Mouse (Mus musculus): ENCODE data around the gene Itgav. TPM values are rescaled to one million over a fixed set of nuclear protein-coding genes. Genes with fewer than 3 reads are reported as not detected.

Gene Itgav
- polyA plus RNA-seq, 1 experiment from 2014 or later, result 105 TPM

DNA sequence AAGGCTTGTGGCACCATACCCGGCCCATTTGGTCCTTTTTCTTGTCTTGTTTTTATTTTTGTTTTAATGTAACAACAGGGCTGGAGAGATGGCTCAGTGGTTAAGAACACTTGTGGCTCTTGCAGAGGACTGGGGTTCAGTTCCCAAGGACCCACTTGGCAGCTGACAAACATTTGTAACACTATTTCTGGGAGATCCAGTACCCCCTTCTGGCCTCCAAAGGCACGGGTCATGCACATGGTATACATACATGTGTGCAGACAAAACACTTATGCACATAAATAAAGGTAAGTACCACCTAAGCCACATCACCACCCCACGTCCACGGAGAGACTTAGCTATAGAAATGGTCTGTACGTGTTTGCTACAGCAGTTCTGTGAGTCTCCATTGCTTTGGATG is 12.6 kb downstream of the Itgav start:
- Histone ChIP-seq H3K4me3 (ENCODE audit: low read depth, low read length) (no peak overlapping the region), H3K9me3 (ENCODE audit: control insufficient read depth, low read length) (no peaks in the 10 kb centered on the region), H3K27me3 (replicated peaks; ENCODE audit: control insufficient read depth, insufficient read depth, low read length) (no peaks in the 10 kb centered on the region), H3K9ac (ENCODE audit: low read depth, low read length) (no peak overlapping the region), H3K4me2 (ENCODE audit: low read depth, low read length) (no peak overlapping the region), H3K36me3 (ENCODE audit: control insufficient read depth, insufficient read depth, low read length) (peaks cover 17% of the 10 kb centered on the region), H3K4me1 (ENCODE audit: control insufficient read depth, insufficient read depth, low read length) (peaks cover 15% of the 10 kb centered on the region; the same call in 1 of the 2 replicates), H3K27ac (replicated peaks; ENCODE audit: low read depth, low read length) (no peak overlapping the region)
- ATAC-seq (ENCODE audit: low read depth), result no peak
- WGBS, result 87% methylated on average over 5 of the region's 5 CpGs
- DNase-seq (ENCODE audit: low spot score), result no peak

DNA sequence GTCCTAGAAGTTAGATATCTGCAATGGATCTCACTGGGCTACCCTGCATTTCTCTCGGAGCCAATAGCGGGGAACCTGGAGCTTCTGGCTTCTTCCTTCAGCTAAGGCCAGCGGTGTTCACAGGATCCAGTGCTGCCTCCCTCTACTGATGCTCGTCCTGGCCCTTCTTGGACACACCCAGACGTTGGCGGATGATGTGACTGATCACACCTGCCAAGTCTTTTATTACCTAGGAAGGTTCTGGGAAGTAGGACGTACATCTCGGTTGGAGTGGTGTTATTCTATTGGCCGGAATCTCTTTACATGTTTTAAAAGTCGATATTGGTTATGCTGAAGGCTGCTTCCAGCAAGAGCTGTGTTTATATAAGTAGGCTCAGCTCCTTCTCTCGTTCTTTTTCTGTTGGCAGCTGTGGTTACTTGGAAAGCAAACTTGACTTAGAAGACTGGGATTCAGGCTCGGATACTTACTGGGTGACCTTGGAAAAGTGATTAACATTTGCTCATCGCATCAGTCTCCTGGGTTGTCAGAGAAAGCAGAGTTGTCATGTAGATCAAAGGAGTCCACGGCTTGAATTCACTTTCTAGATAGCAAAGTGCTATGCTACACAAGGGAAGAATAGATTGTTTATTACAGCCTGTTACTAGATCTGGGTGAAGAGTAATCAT is 14.5 kb downstream of the Itgav start:
- Histone ChIP-seq H3K27ac (replicated peaks; ENCODE audit: low read depth, low read length) (no peak overlapping the region), H3K9me3 (ENCODE audit: control insufficient read depth, low read length) (no peaks in the 10 kb centered on the region), H3K4me2 (ENCODE audit: low read depth, low read length) (no peak overlapping the region), H3K9ac (ENCODE audit: low read depth, low read length) (no peak overlapping the region), H3K27me3 (replicated peaks; ENCODE audit: control insufficient read depth, insufficient read depth, low read length) (no peaks in the 10 kb centered on the region), H3K36me3 (ENCODE audit: control insufficient read depth, insufficient read depth, low read length) (peaks cover 17% of the 10 kb centered on the region), H3K4me3 (ENCODE audit: low read depth, low read length) (no peak overlapping the region), H3K4me1 (ENCODE audit: control insufficient read depth, insufficient read depth, low read length) (peaks cover 20% of the 10 kb centered on the region; the same call in 1 of the 2 replicates)
- ATAC-seq (ENCODE audit: low read depth) (no peak), DNase-seq (ENCODE audit: low spot score) (no peak)
- 76% methylated on average over 14 of the region's 14 CpGs for WGBS

DNA sequence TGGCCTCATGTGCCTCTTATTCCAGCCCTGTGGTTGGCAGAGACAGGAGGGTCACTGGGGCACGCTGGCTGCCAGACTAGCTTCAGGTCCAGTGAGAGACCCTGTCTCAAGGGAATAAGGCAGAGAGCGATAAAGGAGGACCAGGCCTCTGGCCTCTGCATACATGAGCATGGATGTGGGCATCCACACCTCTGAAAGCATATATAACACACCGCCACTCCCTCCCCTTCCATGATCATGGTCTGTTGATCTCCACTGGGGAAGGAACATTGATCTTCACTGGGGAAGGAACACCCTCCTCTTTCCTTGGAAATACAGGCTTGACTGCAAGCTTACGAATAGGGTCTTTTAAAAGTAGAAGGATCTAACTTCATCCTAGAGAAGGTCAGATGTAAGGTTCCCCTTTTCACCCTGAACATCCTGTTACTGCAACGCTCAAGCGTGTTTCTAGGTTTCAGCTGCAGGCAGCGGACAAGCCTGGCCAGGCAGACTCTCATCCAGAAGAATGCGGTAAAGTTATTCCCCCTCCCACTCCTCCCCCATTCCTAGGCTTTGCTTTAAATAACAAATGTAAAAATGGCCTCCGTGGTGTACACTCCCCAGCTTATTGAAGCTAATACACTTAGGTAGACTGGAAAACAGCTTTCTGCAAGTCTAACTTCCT is 15.4 kb downstream of the Itgav start:
- Histone ChIP-seq H3K27me3 (replicated peaks; ENCODE audit: control insufficient read depth, insufficient read depth, low read length) (no peaks in the 10 kb centered on the region), H3K36me3 (ENCODE audit: control insufficient read depth, insufficient read depth, low read length) (peaks cover 17% of the 10 kb centered on the region), H3K27ac (replicated peaks; ENCODE audit: low read depth, low read length) (peak overlapping the region; percentile 34; the same call in 1 of the 2 replicates), H3K4me3 (ENCODE audit: low read depth, low read length) (no peak overlapping the region), H3K9me3 (ENCODE audit: control insufficient read depth, low read length) (no peaks in the 10 kb centered on the region), H3K4me2 (ENCODE audit: low read depth, low read length) (no peak overlapping the region), H3K9ac (ENCODE audit: low read depth, low read length) (no peak overlapping the region), H3K4me1 (ENCODE audit: control insufficient read depth, insufficient read depth, low read length) (peaks cover 23% of the 10 kb centered on the region; the same call in 1 of the 2 replicates)
- no peak for ATAC-seq (ENCODE audit: low read depth)
- peak; percentile 61 for DNase-seq (ENCODE audit: low spot score)
- 43% methylated on average over 9 of the region's 9 CpGs for WGBS

DNA sequence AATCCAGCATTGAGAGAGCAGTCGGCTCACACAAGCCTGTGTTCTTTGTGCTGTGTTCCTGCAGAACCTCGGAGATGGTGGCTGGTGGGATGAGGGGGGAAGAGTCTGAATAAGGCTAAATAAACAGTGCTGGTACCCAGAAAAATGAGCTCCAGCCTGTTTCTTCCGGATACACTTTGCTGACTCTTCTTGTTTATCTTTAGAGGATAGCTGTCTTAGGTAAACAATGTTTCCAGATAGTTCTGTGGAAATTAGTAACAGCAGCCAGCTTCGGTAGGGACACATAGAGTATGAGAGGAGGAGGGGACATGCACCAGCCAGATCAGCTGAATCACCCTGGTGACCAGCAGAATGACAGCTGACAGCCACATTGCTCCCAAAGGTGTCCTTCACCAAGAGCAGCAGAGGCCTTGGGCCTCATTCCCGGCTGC is 16.4 kb downstream of the Itgav start:
- Histone ChIP-seq H3K27me3 (replicated peaks; ENCODE audit: control insufficient read depth, insufficient read depth, low read length) (no peaks in the 10 kb centered on the region), H3K27ac (replicated peaks; ENCODE audit: low read depth, low read length) (peak overlapping the region; percentile 15; the same call in 1 of the 2 replicates), H3K4me2 (ENCODE audit: low read depth, low read length) (no peak overlapping the region), H3K36me3 (ENCODE audit: control insufficient read depth, insufficient read depth, low read length) (peaks cover 17% of the 10 kb centered on the region), H3K4me3 (ENCODE audit: low read depth, low read length) (no peak overlapping the region), H3K9me3 (ENCODE audit: control insufficient read depth, low read length) (no peaks in the 10 kb centered on the region), H3K4me1 (ENCODE audit: control insufficient read depth, insufficient read depth, low read length) (peaks cover 23% of the 10 kb centered on the region; the same call in 1 of the 2 replicates), H3K9ac (ENCODE audit: low read depth, low read length) (no peak overlapping the region)
- 19% methylated on average over 5 of the region's 5 CpGs for WGBS
- ATAC-seq (ENCODE audit: low read depth) (0 out of 2 replicates have a peak, but pooled peaks have one; percentile 26), DNase-seq (ENCODE audit: low spot score) (no peak)

DNA sequence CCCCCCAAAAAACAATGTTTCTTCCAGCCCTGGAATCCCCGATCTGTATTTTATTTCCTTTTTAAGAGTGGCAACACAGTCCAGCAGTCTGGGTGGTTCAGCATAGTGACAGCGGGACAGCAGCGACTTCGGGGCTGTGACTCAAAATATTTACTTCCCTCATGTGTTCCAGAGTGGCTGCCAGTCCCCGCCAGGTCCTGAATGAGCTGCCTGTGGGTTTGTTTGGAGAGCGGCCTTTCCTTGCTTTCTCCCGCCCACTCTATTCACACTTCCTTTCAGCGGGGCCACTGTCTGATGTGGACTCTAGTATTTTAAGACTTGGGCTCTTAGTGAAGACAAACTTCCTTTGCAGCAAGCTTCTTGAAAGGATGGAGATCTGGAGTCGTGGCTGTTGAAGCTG is 18.0 kb downstream of the Itgav start:
- H3K4me2 ChIP-seq (ENCODE audit: low read depth, low read length), result no peak overlapping the region
- 43% methylated on average over 9 of the region's 9 CpGs for WGBS
- ATAC-seq (ENCODE audit: low read depth) (no peak), DNase-seq (ENCODE audit: low spot score) (no peak)
- H3K4me1 ChIP-seq (ENCODE audit: control insufficient read depth, insufficient read depth, low read length), result peaks cover 23% of the 10 kb centered on the region; the same call in 1 of the 2 replicates
- no peak overlapping the region for H3K9ac ChIP-seq (ENCODE audit: low read depth, low read length)
- no peak overlapping the region for H3K4me3 ChIP-seq (ENCODE audit: low read depth, low read length)
- H3K9me3 ChIP-seq (ENCODE audit: control insufficient read depth, low read length), result no peaks in the 10 kb centered on the region
- H3K27ac ChIP-seq (replicated peaks; ENCODE audit: low read depth, low read length), result no peak overlapping the region
- peaks cover 11% of the 10 kb centered on the region; the same call in 1 of the 2 replicates for H3K36me3 ChIP-seq (ENCODE audit: control insufficient read depth, insufficient read depth, low read length)
- H3K27me3 ChIP-seq (replicated peaks; ENCODE audit: control insufficient read depth, insufficient read depth, low read length), result no peaks in the 10 kb centered on the region

DNA sequence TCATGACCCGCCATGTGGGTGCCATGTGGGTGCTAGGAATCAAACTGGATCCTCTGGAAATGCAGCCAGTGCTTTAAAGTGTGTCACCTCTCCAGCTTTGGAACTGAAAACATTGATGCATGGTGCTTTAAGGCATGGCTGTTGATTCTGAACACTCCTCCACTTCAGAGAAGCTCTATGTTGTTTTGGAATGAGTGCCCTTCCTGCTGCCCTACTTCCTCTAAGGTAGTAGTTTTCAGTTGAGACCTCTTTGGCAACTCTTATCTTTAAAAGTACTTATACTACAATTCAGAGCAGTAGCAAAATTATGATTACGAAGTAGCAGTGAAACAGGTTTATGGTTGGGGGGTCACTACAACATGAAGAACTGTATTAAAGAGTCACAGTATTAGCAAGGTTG is 18.6 kb downstream of the Itgav start:
- H3K4me1 ChIP-seq (ENCODE audit: control insufficient read depth, insufficient read depth, low read length), result peaks cover 23% of the 10 kb centered on the region; the same call in 1 of the 2 replicates
- no peak overlapping the region for H3K4me2 ChIP-seq (ENCODE audit: low read depth, low read length)
- 99% methylated on average over 2 of the region's 2 CpGs for WGBS
- H3K4me3 ChIP-seq (ENCODE audit: low read depth, low read length), result no peak overlapping the region
- ATAC-seq (ENCODE audit: low read depth), result no peak
- H3K9ac ChIP-seq (ENCODE audit: low read depth, low read length), result no peak overlapping the region
- H3K36me3 ChIP-seq (ENCODE audit: control insufficient read depth, insufficient read depth, low read length), result peaks cover 15% of the 10 kb centered on the region; the same call in 1 of the 2 replicates
- no peak overlapping the region for H3K27ac ChIP-seq (replicated peaks; ENCODE audit: low read depth, low read length)
- no peak for DNase-seq (ENCODE audit: low spot score)
- H3K27me3 ChIP-seq (replicated peaks; ENCODE audit: control insufficient read depth, insufficient read depth, low read length), result no peaks in the 10 kb centered on the region
- no peaks in the 10 kb centered on the region for H3K9me3 ChIP-seq (ENCODE audit: control insufficient read depth, low read length)

DNA sequence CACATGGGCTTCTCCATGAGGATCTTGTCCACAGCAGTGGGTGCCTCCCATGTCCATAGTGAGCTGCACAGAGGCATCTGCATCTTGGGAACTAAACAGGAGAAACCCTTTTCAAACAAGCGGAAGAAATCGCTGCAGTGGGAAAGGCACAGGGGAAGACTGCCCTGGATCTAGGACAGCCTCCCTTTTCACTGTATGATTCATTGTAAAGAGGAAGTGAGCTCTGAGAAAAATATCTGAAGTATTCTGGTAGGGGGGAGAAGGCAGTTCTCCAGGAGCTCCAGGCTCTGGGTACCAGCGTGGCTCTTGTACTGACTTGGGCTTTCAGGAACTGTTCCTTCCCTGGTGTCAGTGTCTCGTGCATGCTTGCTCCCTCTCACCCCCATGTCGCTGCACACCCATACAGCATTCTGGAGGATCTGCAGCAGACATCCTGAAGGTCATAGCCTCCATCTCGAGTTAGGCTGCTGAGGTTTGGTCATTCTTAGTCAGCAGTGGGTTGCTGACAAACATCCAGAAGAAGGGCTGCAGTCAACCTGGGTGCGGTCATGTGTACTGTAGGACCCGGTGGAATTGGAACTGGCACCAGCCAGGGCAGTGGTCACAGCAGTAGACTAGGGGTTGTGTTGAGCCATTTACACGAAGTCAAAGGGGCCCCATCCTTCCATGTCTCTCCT is 20.2 kb downstream of the Itgav start:
- no peak overlapping the region for H3K27ac ChIP-seq (replicated peaks; ENCODE audit: low read depth, low read length)
- H3K36me3 ChIP-seq (ENCODE audit: control insufficient read depth, insufficient read depth, low read length), result peaks cover 22% of the 10 kb centered on the region
- DNase-seq (ENCODE audit: low spot score), result no peak
- no peak overlapping the region for H3K4me3 ChIP-seq (ENCODE audit: low read depth, low read length)
- ATAC-seq (ENCODE audit: low read depth), result no peak
- H3K9me3 ChIP-seq (ENCODE audit: control insufficient read depth, low read length), result no peaks in the 10 kb centered on the region
- H3K9ac ChIP-seq (ENCODE audit: low read depth, low read length), result 0 out of 2 replicates have a peak overlapping the region, but pooled peaks have one; percentile 5
- H3K4me1 ChIP-seq (ENCODE audit: control insufficient read depth, insufficient read depth, low read length), result peaks cover 20% of the 10 kb centered on the region; the same call in 1 of the 2 replicates
- no peaks in the 10 kb centered on the region for H3K27me3 ChIP-seq (replicated peaks; ENCODE audit: control insufficient read depth, insufficient read depth, low read length)
- no peak overlapping the region for H3K4me2 ChIP-seq (ENCODE audit: low read depth, low read length)
- WGBS, result 69% methylated on average over 9 of the region's 9 CpGs

DNA sequence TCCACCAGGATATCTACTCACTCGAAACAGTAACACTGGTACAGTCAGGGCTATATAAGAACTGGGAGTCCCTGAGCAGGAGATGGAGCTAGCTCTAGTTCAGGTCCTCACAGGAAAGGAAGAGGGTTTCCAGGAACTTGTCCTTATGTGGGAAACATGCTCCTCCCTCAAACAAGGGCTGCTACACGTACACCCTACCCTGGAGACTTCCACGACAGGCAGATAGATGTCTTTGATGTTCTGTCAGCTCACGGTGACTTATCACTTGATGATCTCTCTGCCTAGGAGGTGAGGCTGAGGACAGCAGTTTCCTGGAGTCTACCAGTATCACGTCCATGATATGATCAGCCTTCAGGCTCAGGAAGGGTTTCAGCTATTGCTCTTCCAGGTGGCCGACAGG is 21.1 kb downstream of the Itgav start:
- no peak overlapping the region for H3K27ac ChIP-seq (replicated peaks; ENCODE audit: low read depth, low read length)
- ATAC-seq (ENCODE audit: low read depth) (no peak), DNase-seq (ENCODE audit: low spot score) (no peak)
- H3K4me2 ChIP-seq (ENCODE audit: low read depth, low read length), result no peak overlapping the region
- 66% methylated on average over 6 of the region's 6 CpGs for WGBS
- peaks cover 22% of the 10 kb centered on the region for H3K36me3 ChIP-seq (ENCODE audit: control insufficient read depth, insufficient read depth, low read length)
- no peak overlapping the region for H3K9ac ChIP-seq (ENCODE audit: low read depth, low read length)
- no peaks in the 10 kb centered on the region for H3K9me3 ChIP-seq (ENCODE audit: control insufficient read depth, low read length)
- 0 out of 2 replicates have a peak, but pooled peaks cover 14% of the 10 kb centered on the region for H3K4me1 ChIP-seq (ENCODE audit: control insufficient read depth, insufficient read depth, low read length)
- H3K27me3 ChIP-seq (replicated peaks; ENCODE audit: control insufficient read depth, insufficient read depth, low read length), result no peaks in the 10 kb centered on the region
- no peak overlapping the region for H3K4me3 ChIP-seq (ENCODE audit: low read depth, low read length)

Measured in embryonic facial prominence, embryonic 14.5 days (tissue).